Mouse (Mus musculus) midbrain, embryonic 14.5 days (tissue): ENCODE measurements around the gene Atxn7l3b. TPM values are rescaled to one million over a fixed set of nuclear protein-coding genes. Genes with fewer than 3 reads are reported as not detected.

Source experiments
- ATAC-seq: fragments of 200-750 bp; cut with Nextera tagmentation; 2 replicates; pipeline ENCODE4 v1.8.0; 2017; ENCODE audit warnings: moderate number of reproducible peaks, moderate library complexity; ENCODE audit not compliant: low FRiP score, low TSS enrichment
- DNase-seq: peaks from one replicate; pipeline ENCODE4 v3.0.0-alpha.2; 2015
- H3K27ac ChIP-seq: fragments of 300-500 bp; sonication (generic); replicated peaks from 2 replicates; pipeline ENCODE4 v1.5.1; 2014; ENCODE audit warnings: mild to moderate bottlenecking, low read depth, low read length, moderate library complexity
- H3K27me3 ChIP-seq: fragments of 300-500 bp; sonication (generic); 2 replicates; pipeline ENCODE4 v1.6.1; 2014; ENCODE audit warnings: low read length, control low read depth, mixed read lengths; ENCODE audit not compliant: control insufficient read depth, insufficient read depth
- H3K36me3 ChIP-seq: fragments of 300-500 bp; sonication (generic); 2 replicates; pipeline ENCODE4 v1.6.1; 2014; ENCODE audit warnings: low read length, control low read depth; ENCODE audit not compliant: control insufficient read depth, insufficient read depth
- H3K4me1 ChIP-seq: fragments of 300-500 bp; sonication (generic); 2 replicates; pipeline ENCODE4 v1.6.1; 2014; ENCODE audit warnings: mild to moderate bottlenecking, antibody characterized with exemption, low read length, control low read depth; ENCODE audit not compliant: control insufficient read depth, insufficient read depth
- H3K4me2 ChIP-seq: fragments of 300-500 bp; sonication (generic); 2 replicates; pipeline ENCODE4 v1.6.1; 2014; ENCODE audit warnings: mild to moderate bottlenecking, low read length, moderate library complexity
- H3K4me3 ChIP-seq: fragments of 300-500 bp; sonication (generic); replicated peaks from 2 replicates; pipeline ENCODE4 v1.5.1; 2014; ENCODE audit warnings: low read depth, low read length
- H3K9ac ChIP-seq: fragments of 300-500 bp; sonication (generic); replicated peaks from 2 replicates; pipeline ENCODE4 v1.6.1; 2014; ENCODE audit warnings: mild to moderate bottlenecking, low read length, moderate library complexity
- H3K9me3 ChIP-seq: fragments of 300-500 bp; sonication (generic); 2 replicates; pipeline ENCODE4 v1.6.1; 2016; ENCODE audit warnings: low read length, control low read depth, mixed read lengths; ENCODE audit not compliant: control insufficient read depth
- WGBS: fragments of 180-500 bp; shearing (Covaris S2); extraction: QIAGEN DNeasy Blood & Tissue Kit; methylation state at CpG from one replicate; pipeline ENCODE4 v1.1.7; 2014; 5-methylcytosine and 5-hydroxymethylcytosine counted together
- polyA plus RNA-seq: library from polyadenylated mRNA; unstranded; fragments of >200 nt; fragmentation: Nextera tagmentation; extraction: Ambion mirVana; gene quantifications from 2 replicates; pipeline ENCODE4 v1.2.1, GENCODE M21; 2014

Gene Atxn7l3b
- polyA plus RNA-seq, 1 experiment from 2014 or later: 332 TPM

- WGBS: 37% methylated on average over 3 of the region's 3 CpGs
- ATAC-seq (0 out of 2 replicates have a peak, but pooled peaks have one; percentile 24), DNase-seq (no peak)
- Histone ChIP-seq H3K4me3 (no peak overlapping the region), H3K27ac (no peak overlapping the region), H3K9me3 (no peaks in the 10 kb centered on the region), H3K9ac (no peak overlapping the region), H3K27me3 (no peaks in the 10 kb centered on the region), H3K4me2 (no peak overlapping the region), H3K4me1 (no peaks in the 10 kb centered on the region), H3K36me3 (no peaks in the 10 kb centered on the region)
Observed at GRCm38 (mm10) chr10:112883688-112884004, 45.2 kb downstream of the Atxn7l3b start.

GRCm38 (mm10) chr10:112882789-112883687 lies 45.8 kb downstream of the Atxn7l3b start:
- Histone ChIP-seq H3K9ac (no peak overlapping the region), H3K27me3 (no peaks in the 10 kb centered on the region), H3K36me3 (no peaks in the 10 kb centered on the region), H3K27ac (no peak overlapping the region), H3K4me2 (no peak overlapping the region), H3K4me1 (no peaks in the 10 kb centered on the region), H3K9me3 (no peaks in the 10 kb centered on the region), H3K4me3 (no peak overlapping the region)
- WGBS: 30% methylated on average over 6 of the region's 6 CpGs
- DNase-seq (no peak), ATAC-seq (peak; percentile 27; the same call in 1 of the 2 replicates)

GRCm38 (mm10) chr10:112882149-112882548 lies 46.7 kb downstream of the Atxn7l3b start:
- no peak overlapping the region for H3K27ac ChIP-seq
- H3K36me3 ChIP-seq: no peaks in the 10 kb centered on the region
- no peak overlapping the region for H3K4me2 ChIP-seq
- DNase-seq: no peak
- no peak for ATAC-seq
- no peak overlapping the region for H3K9ac ChIP-seq
- H3K4me1 ChIP-seq: no peaks in the 10 kb centered on the region
- H3K27me3 ChIP-seq: no peaks in the 10 kb centered on the region
- WGBS: 90% methylated on average over 3 of the region's 3 CpGs
- no peak overlapping the region for H3K4me3 ChIP-seq
- H3K9me3 ChIP-seq: no peaks in the 10 kb centered on the region

GRCm38 (mm10) chr10:112876655-112877393 lies 52.0 kb downstream of the Atxn7l3b start:
- H3K36me3 ChIP-seq: no peaks in the 10 kb centered on the region
- H3K4me2 ChIP-seq: no peak overlapping the region
- no peaks in the 10 kb centered on the region for H3K27me3 ChIP-seq
- WGBS: 35% methylated on average over 1 of the region's 1 CpGs
- DNase-seq (peak; percentile 44), ATAC-seq (peak; percentile 71; the same call in 1 of the 2 replicates)
- H3K9me3 ChIP-seq: no peaks in the 10 kb centered on the region
- peak overlapping the region; percentile 41; the same call in 1 of the 2 replicates for H3K27ac ChIP-seq
- no peaks in the 10 kb centered on the region for H3K4me1 ChIP-seq
- H3K9ac ChIP-seq: no peak overlapping the region
- H3K4me3 ChIP-seq: no peak overlapping the region
